Mouse (Mus musculus): Measurements from ENCODE around the gene Pnpla8. TPM values are rescaled to one million over a fixed set of nuclear protein-coding genes. Genes with fewer than 3 reads are reported as not detected.

Pnpla8 gene
- total and polyA plus RNA-seq, 3 experiments: 8.0 to 15.9 TPM; not detected in 1

DNA sequence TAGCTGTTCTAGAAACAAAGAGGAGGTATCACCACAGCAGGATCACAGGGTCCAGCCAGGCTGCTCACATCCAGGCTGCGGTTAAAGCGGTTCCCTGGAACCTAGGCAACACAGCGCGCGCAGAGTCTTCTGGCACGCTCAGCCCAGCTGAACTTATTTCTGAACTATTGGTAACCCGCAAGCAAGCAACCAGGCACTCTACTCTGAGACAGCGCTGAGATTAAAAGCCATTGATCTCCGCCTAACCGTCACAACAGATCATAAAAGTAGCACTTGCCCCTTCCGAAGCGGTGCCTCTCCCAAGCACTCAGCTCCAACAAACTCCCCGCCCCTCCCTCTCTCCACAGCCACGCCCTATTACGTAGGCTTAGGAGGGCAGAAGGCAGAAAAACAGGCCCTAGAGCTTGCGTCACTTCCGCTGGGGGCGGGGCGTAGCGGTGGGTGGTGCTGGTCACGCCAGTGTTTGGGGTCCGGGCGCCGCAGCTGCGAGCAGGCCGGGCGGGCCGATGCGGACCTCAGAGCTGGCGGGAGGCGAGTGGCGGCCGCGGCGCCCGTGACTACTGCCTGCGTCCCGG lies 47.6 kb downstream of the Pnpla8 start:
- Histone ChIP-seq H3K36me3 (ENCODE audit: control insufficient read depth in 1 of 2, insufficient read depth in 2 of 2, low read length in 2 of 2) (peaks cover 0 to 6% of the 10 kb centered on the region in 2 experiments; a peak in 2 of 4 replicates), H3K27me3 (ENCODE audit: control insufficient read depth in 1 of 2, insufficient read depth in 2 of 2, low read length in 2 of 2) (no peaks in the 10 kb centered on the region), H3K9ac (ENCODE audit: control insufficient read depth, low read depth, low read length, poor library complexity, severe bottlenecking) (peak overlapping the region; percentile 86), H3K79me2 (ENCODE audit: control insufficient read depth, insufficient read depth, low read length, poor library complexity) (peaks cover 1% of the 10 kb centered on the region; the same call in 1 of the 2 replicates), H3K4me1 (ENCODE audit: control insufficient read depth in 1 of 2, insufficient read depth in 2 of 2, low read length in 2 of 2) (peaks cover 0 to 3% of the 10 kb centered on the region in 2 experiments; a peak in 2 of 4 replicates), H3K27ac (ENCODE audit: control insufficient read depth, low read depth, low read length) (peak overlapping the region; percentile 81), H3K9me3 (replicated peaks; ENCODE audit: insufficient read depth, low read length) (no peaks in the 10 kb centered on the region), H3K4me3 (ENCODE audit: control insufficient read depth in 1 of 2, insufficient read depth in 1 of 2, low read depth in 2 of 2, low read length in 2 of 2) (peak overlapping the region; percentile 78 to 96)
- TF ChIP-seq ZNF384 (IDR thresholded peaks at IDR 0.05; ENCODE audit: low read depth, low read length): peak; percentile 35; the same call in 1 of the 2 replicates
- no peak for TF ChIP-seq GATA1 (IDR thresholded peaks at IDR 0.05; ENCODE audit: low read depth, low read length)
- peak; percentile 75 for TF ChIP-seq HCFC1 (IDR thresholded peaks at IDR 0.05; ENCODE audit: low read depth, low read length)
- TF ChIP-seq ELF1 (IDR thresholded peaks at IDR 0.05; ENCODE audit: low read depth, low read length): 0 out of 2 replicates have a peak, but pooled peaks have one; percentile 28
- TF ChIP-seq ETS1 (IDR thresholded peaks at IDR 0.05; ENCODE audit: low read depth, low read length): peak; percentile 58
- TF ChIP-seq MXI1 (IDR thresholded peaks at IDR 0.05; ENCODE audit: low read depth, low read length): peak; percentile 68
- 0 out of 2 replicates have a peak, but pooled peaks have one; percentile 30 for TF ChIP-seq TBP (IDR thresholded peaks at IDR 0.05; ENCODE audit: low read depth, low read length)
- peak; percentile 65 to 68 for TF ChIP-seq POLR2A (IDR thresholded peaks at IDR 0.05; ENCODE audit: control insufficient read depth in 1 of 2, insufficient read depth in 1 of 2, low read depth in 1 of 2, low read length in 2 of 2, poor library complexity in 1 of 2)
- peak; percentile 37; the same call in 1 of the 2 replicates for TF ChIP-seq MAZ (IDR thresholded peaks at IDR 0.05; ENCODE audit: low read depth, low read length)
- 0 out of 2 replicates have a peak, but pooled peaks have one; percentile 28 for TF ChIP-seq BHLHE40 (IDR thresholded peaks at IDR 0.05; ENCODE audit: borderline replicate concordance, low read depth, low read length)
- TF ChIP-seq NRF1 (IDR thresholded peaks at IDR 0.05; ENCODE audit: insufficient read depth, low read depth, low read length, poor library complexity, severe bottlenecking): peak; percentile 54; the same call in 1 of the 2 replicates
- TF ChIP-seq MAFK (IDR thresholded peaks at IDR 0.05; ENCODE audit: borderline replicate concordance, low read depth, low read length): no peak
- TF ChIP-seq NELFE (IDR thresholded peaks at IDR 0.05; ENCODE audit: low read depth, low read length): peak; percentile 43
- TF ChIP-seq MAX (IDR thresholded peaks at IDR 0.05; ENCODE audit: low read length): peak; percentile 37; the same call in 1 of the 2 replicates
- no peak for TF ChIP-seq TAL1 (IDR thresholded peaks at IDR 0.05; ENCODE audit: low read length)
- TF ChIP-seq ZMIZ1 (IDR thresholded peaks at IDR 0.05; ENCODE audit: low read depth, low read length): peak; percentile 76; the same call in 1 of the 2 replicates
- no peak for TF ChIP-seq MYC (IDR thresholded peaks at IDR 0.05; ENCODE audit: low read depth, low read length)
- no peak for TF ChIP-seq SMC3 (IDR thresholded peaks at IDR 0.05; ENCODE audit: low read depth, low read length)
- TF ChIP-seq SIN3A (IDR thresholded peaks at IDR 0.05; ENCODE audit: low read length): peak; percentile 66
- 0 out of 2 replicates have a peak, but pooled peaks have one; percentile 57 for TF ChIP-seq POLR2AphosphoS2 (IDR thresholded peaks at IDR 0.05; ENCODE audit: low read length)
- peak; percentile 97 for DNase-seq (ENCODE audit: low read depth, low spot score)
